Mouse (Mus musculus): Measurements from ENCODE around the gene B230219D22Rik.

DNA sequence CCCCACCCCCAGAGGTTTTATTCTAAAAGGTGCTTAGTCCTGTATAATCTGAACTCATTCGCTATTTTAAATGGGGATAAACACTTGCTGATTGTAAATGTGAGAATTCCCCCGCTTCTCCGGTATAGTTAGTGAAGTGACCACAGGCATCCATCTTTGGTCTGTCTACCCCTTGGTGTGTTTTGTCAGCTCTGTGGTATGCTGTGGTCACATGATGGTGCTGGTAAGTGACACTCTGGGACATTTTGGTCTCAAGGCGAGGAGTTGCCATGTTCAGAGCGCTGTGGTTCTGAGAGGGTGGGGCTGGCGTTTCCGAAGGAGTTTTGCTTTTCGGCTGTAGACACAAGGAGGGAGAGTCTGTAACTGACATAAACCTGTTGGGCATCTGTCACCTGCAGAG, 45.0 kb downstream of the B230219D22Rik start:
- no peak for TF ChIP-seq GATA1 (IDR thresholded peaks at IDR 0.05; ENCODE audit: borderline replicate concordance, low read length)
- TF ChIP-seq FLI1 (IDR thresholded peaks at IDR 0.05; ENCODE audit: low read length) = no peak

Measured in megakaryocyte, embryonic 14.5 days (primary cell).